ENCODE assay signal across 12 mouse cellular contexts in the genomic region with DNA sequence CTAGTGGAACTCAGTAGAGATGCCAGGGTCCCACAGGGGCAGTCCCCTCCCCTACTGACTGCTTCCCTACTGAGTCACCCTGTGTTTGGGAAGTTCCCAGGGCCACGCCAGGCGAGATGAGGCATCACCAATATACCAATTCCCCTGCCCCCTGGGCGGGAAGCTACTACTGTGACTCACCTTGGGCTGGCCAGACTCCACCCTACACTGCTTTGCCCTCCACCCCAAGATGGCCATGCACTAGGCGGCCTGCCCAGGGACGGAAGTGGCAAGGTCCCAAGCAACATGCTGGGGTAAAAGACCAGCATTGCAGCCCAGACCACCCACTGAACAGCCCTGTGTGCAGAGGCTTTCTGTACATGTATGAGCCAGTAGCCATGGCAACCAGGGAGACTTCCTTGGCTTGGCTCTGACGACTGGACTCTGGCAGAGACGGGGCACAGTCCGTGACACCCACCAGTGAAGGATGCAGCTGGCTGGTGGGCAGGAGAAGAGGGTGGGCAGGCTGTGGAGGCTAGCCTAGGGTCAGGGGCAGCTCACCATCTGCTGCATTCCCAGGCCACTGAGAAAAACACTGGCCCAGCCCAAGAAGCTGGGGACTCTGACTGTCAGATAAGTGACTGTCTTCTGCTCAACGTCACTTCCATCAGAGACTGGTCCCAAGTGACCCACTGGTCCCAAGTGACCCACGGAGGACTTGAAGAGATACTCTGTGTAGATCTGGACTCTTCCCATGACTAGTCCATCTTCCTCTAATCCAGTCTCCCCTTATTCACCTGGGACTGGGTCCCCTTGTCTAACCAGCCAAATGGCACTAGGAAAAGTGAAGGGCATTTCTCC. TPM values are rescaled to one million over a fixed set of nuclear protein-coding genes. Genes with fewer than 3 reads are reported as not detected.
DNase-seq lines count a peak whose midpoint lies in the region; ATAC-seq and TF ChIP-seq lines count a peak whose summit lies in the region.
"Had no signal": no experiment of that assay in that cellular context is flagged by ENCODE, and none has a peak within 500 bp of the region (broad histone marks: within the 10 kb centered on the region; RNA-seq: fewer than 3 reads in every experiment).

No protein-coding gene starts in this region.

- TF ChIP-seq CTCF in CH12.LX (conservative IDR thresholded peaks at IDR 0.05 in 1 of 2, IDR thresholded peaks at IDR 0.05 in 1 of 2; ENCODE audit: low read depth in 2 of 2, low read length in 2 of 2): no peak

- peak; percentile 52 for DNase-seq in gastrocnemius, postnatal 25 days
- DNase-seq in gastrocnemius, postnatal 14 days: no peak
- peak; percentile 38 for DNase-seq in CH12.LX (ENCODE audit: extremely low read depth)
- peak; percentile 84 to 90 for DNase-seq in adrenal gland, postnatal 36 days
- DNase-seq in right cerebral cortex, postnatal 4 days: no peak
- DNase-seq in left cerebral cortex, adult 9 months (ENCODE audit: low spot score in 2 of 2): no peak
- DNase-seq: cerebellum, adult 2 months; spleen, adult 18-20 months had no signal

- H3K4me2 ChIP-seq in CH12.LX (ENCODE audit: insufficient read depth, low read depth, poor library complexity, severe bottlenecking): no peak overlapping the region
- no peak overlapping the region for H3K4me2 ChIP-seq in midbrain, embryonic 12.5 days (replicated peaks)
- no peak overlapping the region for H3K4me2 ChIP-seq in kidney, embryonic 16.5 days (replicated peaks; ENCODE audit: low read depth, low read length)

- ATAC-seq in midbrain, embryonic 12.5 days (ENCODE audit: low FRiP score, low read depth): no peak
- ATAC-seq in kidney, embryonic 16.5 days (ENCODE audit: low FRiP score, low TSS enrichment): no peak
- ATAC-seq: inflammation-experienced regulatory T-cells, adult 6 months had no signal

- dilution Hi-C loops in CH12.LX (cut with MboI; ENCODE audit: extremely low pct_ligation_motif_present, extremely low pct_unique_long_range_greater_than_20kb, low sequenced_read_pairs): no loop called here

- no peak overlapping the region for H3K27ac ChIP-seq in CH12.LX (ENCODE audit: insufficient read depth, low read depth)
- peak overlapping the region; percentile 8; the same call in 1 of the 2 replicates for H3K27ac ChIP-seq in midbrain, embryonic 12.5 days (replicated peaks)
- no peak overlapping the region for H3K27ac ChIP-seq in kidney, embryonic 16.5 days (ENCODE audit: low read length)

- H3K9me3 ChIP-seq in CH12.LX (replicated peaks; ENCODE audit: low read length): no peaks in the 10 kb centered on the region
- no peaks in the 10 kb centered on the region for H3K9me3 ChIP-seq in midbrain, embryonic 12.5 days
- H3K9me3 ChIP-seq in kidney, embryonic 16.5 days (ENCODE audit: low read length): no peaks in the 10 kb centered on the region
- H3K9me3 ChIP-seq: megakaryocyte, embryonic 14.5 days had no signal

- H3K9ac ChIP-seq in CH12.LX (ENCODE audit: insufficient read depth, low read depth): no peak overlapping the region
- peak overlapping the region; percentile 28; the same call in 1 of the 2 replicates for H3K9ac ChIP-seq in midbrain, embryonic 12.5 days (replicated peaks)
- no peak overlapping the region for H3K9ac ChIP-seq in kidney, embryonic 16.5 days (replicated peaks; ENCODE audit: low read length)

- intact Hi-C loops in gastrocnemius, postnatal 14 days (cut with DNase I; ENCODE audit: low total_unique reads): no loop called here

- H3K4me1 ChIP-seq in CH12.LX (ENCODE audit: control insufficient read depth in 1 of 2, insufficient read depth in 2 of 2): peaks cover 15 to 33% of the 10 kb centered on the region in 2 experiments
- H3K4me1 ChIP-seq in midbrain, embryonic 12.5 days: peaks cover 100% of the 10 kb centered on the region
- peaks cover 84% of the 10 kb centered on the region for H3K4me1 ChIP-seq in kidney, embryonic 16.5 days (ENCODE audit: insufficient read depth, low read length)

- H3K36me3 ChIP-seq in CH12.LX (replicated peaks in 1 of 2; ENCODE audit: control insufficient read depth in 1 of 2, insufficient read depth in 1 of 2, low read length in 1 of 2): no peaks in the 10 kb centered on the region
- peaks cover 21% of the 10 kb centered on the region; the same call in 1 of the 2 replicates for H3K36me3 ChIP-seq in midbrain, embryonic 12.5 days
- H3K36me3 ChIP-seq in kidney, embryonic 16.5 days (ENCODE audit: insufficient read depth, low read length): no peaks in the 10 kb centered on the region

- no peak for TF ChIP-seq RAD21 in CH12.LX (IDR thresholded peaks at IDR 0.05; ENCODE audit: low read depth, low read length)

- in situ Hi-C loops in CH12.LX (cut with MboI; ENCODE audit: low pct_ligation_motif_present, low pct_unique_long_range_greater_than_20kb, low sequenced_read_pairs): loop anchor here (5.0 kb wide), 1 partner anchor 40 kb away; no protein-coding TSS in a partner anchor

- no peak for TF ChIP-seq POLR2A in CH12.LX (IDR thresholded peaks at IDR 0.05; ENCODE audit: low read depth, low read length)

- no peak for TF ChIP-seq EP300 in CH12.LX (IDR thresholded peaks at IDR 0.05; ENCODE audit: low read length)

- H3K4me3 ChIP-seq in CH12.LX (replicated peaks in 1 of 3; ENCODE audit: low read depth in 2 of 3, low read length in 2 of 3, poor library complexity in 1 of 3): no peak overlapping the region
- no peak overlapping the region for H3K4me3 ChIP-seq in midbrain, embryonic 12.5 days
- H3K4me3 ChIP-seq in kidney, embryonic 16.5 days (ENCODE audit: low read length): no peak overlapping the region
- H3K4me3 ChIP-seq: megakaryocyte, embryonic 14.5 days had no signal

- H3K79me2 ChIP-seq in CH12.LX (replicated peaks; ENCODE audit: control insufficient read depth, extremely low read depth, insufficient read depth, poor library complexity, severe bottlenecking): no peaks in the 10 kb centered on the region

- peaks cover 88% of the 10 kb centered on the region for H3K27me3 ChIP-seq in CH12.LX (replicated peaks)
- H3K27me3 ChIP-seq in midbrain, embryonic 12.5 days: no peaks in the 10 kb centered on the region; the same call in 1 of the 2 replicates
- H3K27me3 ChIP-seq in kidney, embryonic 16.5 days (ENCODE audit: insufficient read depth, low read length): no peaks in the 10 kb centered on the region

- WGBS in midbrain, embryonic 12.5 days: 57% methylated on average over 10 of the region's 10 CpGs
- 73% methylated on average over 10 of the region's 10 CpGs for WGBS in kidney, embryonic 16.5 days

TF ChIP-seq in CH12.LX, 34 proteins besides CTCF, POLR2A, EP300 and RAD21:
- peak; percentile 6; the same call in 1 of the 2 replicates for TF ChIP-seq BHLHE40 (IDR thresholded peaks at IDR 0.05; ENCODE audit: low read depth, low read length)
- 0 out of 2 replicates have a peak, but pooled peaks have one; percentile 19 for TF ChIP-seq IRF4 (IDR thresholded peaks at IDR 0.05; ENCODE audit: low read depth, low read length)
- no peak for TF ChIP-seq ETS1 (conservative IDR thresholded peaks at IDR 0.05; ENCODE audit: low read depth, low read length)
- TF ChIP-seq JUN (IDR thresholded peaks at IDR 0.05; ENCODE audit: insufficient read depth, low read depth, low read length): no peak
- no peak for TF ChIP-seq ZNF384 (IDR thresholded peaks at IDR 0.05; ENCODE audit: low read depth, low read length)
- TF ChIP-seq NRF1 (IDR thresholded peaks at IDR 0.05; ENCODE audit: low read depth, low read length): no peak

RNA-seq across cellular contexts. Expression of a gene that starts 24.5 kb away (rescaled TPM):
- 1 to 10 TPM; 3.2 to 4.7 TPM for total RNA-seq in gastrocnemius, postnatal 25 days (2021)
- 1 to 10 TPM; 3.4 to 8.1 TPM for total RNA-seq in gastrocnemius, postnatal 14 days (2021)
- total RNA-seq in CH12.LX (2012; rRNA removed) (0.04 TPM in 2 replicates), CH12.LX (2014; rRNA removed) (not detected in 2 replicates)
- not detected in 2 replicates for polyA plus RNA-seq in CH12.LX (2012; ENCODE audit: insufficient read length, low read depth)
- total RNA-seq in adrenal gland, postnatal 36 days (2021): 10 to 100 TPM; 17.5 TPM
- polyA plus RNA-seq in midbrain, embryonic 12.5 days (2016; fragmentation: Nextera tagmentation; extraction: Ambion mirVana): 25.1 and 26.1 TPM in 2 replicates
- 13.2 and 14.2 TPM in 2 replicates for polyA plus RNA-seq in kidney, embryonic 16.5 days (2015; fragmentation: Nextera tagmentation; extraction: Ambion mirVana)
- polyA plus RNA-seq: inflammation-experienced regulatory T-cells, adult 6 months had no signal

Comparison
In these comparisons a context has a peak if more than half of its experiments do, and no peak if none do; other contexts are left out.
1. DNase-seq: peak in gastrocnemius, postnatal 25 days (single experiment), CH12.LX (single experiment) and adrenal gland, postnatal 36 days (2 of 2); none in gastrocnemius, postnatal 14 days (single experiment), right cerebral cortex, postnatal 4 days (single experiment) and left cerebral cortex, adult 9 months (0 of 2).
2. RNA of a gene that starts 24.5 kb away (total RNA-seq): 17.5 TPM in adrenal gland, postnatal 36 days, 3.4 to 8.1 TPM in gastrocnemius, postnatal 14 days and 3.2 to 4.7 TPM in gastrocnemius, postnatal 25 days; 0.04 TPM in CH12.LX; every median in the first group is over 4 times any median in the second.